Mouse (Mus musculus): Measurements from ENCODE around the gene Iffo1. TPM values are rescaled to one million over a fixed set of nuclear protein-coding genes. Genes with fewer than 3 reads are reported as not detected.

Iffo1 gene
- 7.0 and 10.3 TPM in 2 replicates for polyA plus RNA-seq (2014; fragmentation: Nextera tagmentation; extraction: Ambion mirVana)

GRCm38 (mm10) chr6:125145001-125145400 is at the start of gene Iffo1:
TSS of gene Iffo1 (plus strand) at chr6:125145241.
- WGBS: under 1% methylated on average over 16 of the region's 16 CpGs
- DNase-seq (ENCODE audit: low spot score) (peak; percentile 93), ATAC-seq (replicated peaks; ENCODE audit: insufficient number of reproducible peaks, low FRiP score, low TSS enrichment, low read depth) (peak; percentile 93)
- peak within 1 kb of the TSS; percentile 82 for H3K27ac ChIP-seq (replicated peaks; ENCODE audit: low read depth, low read length)
- H3K9ac ChIP-seq (replicated peaks; ENCODE audit: low read length): peak within 1 kb of the TSS; percentile 79
- no peaks in the 10 kb centered on the region for H3K27me3 ChIP-seq (ENCODE audit: control insufficient read depth, insufficient read depth, low read length)
- H3K4me1 ChIP-seq (ENCODE audit: control insufficient read depth, insufficient read depth, low read length): no peaks in the 10 kb centered on the region; the same call in 1 of the 2 replicates
- peaks cover 6% of the 10 kb centered on the region; the same call in 1 of the 2 replicates for H3K36me3 ChIP-seq (replicated peaks; ENCODE audit: control insufficient read depth, insufficient read depth, low read depth, low read length)
- H3K9me3 ChIP-seq (replicated peaks; ENCODE audit: control insufficient read depth, low read length): no peaks in the 10 kb centered on the region
- peak within 1 kb of the TSS; percentile 76 for H3K4me3 ChIP-seq (ENCODE audit: low read depth, low read length)
- H3K4me2 ChIP-seq (ENCODE audit: low read depth, low read length): peak within 1 kb of the TSS; percentile 86

GRCm38 (mm10) chr6:125095391-125096278 is 49.4 kb upstream of the Iffo1 start, which contains the start of gene Chd4:
TSS of gene Chd4 (plus strand) at chr6:125095981.
- Histone ChIP-seq H3K36me3 (replicated peaks; ENCODE audit: control insufficient read depth, insufficient read depth, low read depth, low read length) (peaks cover 6% of the 10 kb centered on the region), H3K9ac (replicated peaks; ENCODE audit: low read length) (peak within 1 kb of the TSS; percentile 88), H3K27me3 (ENCODE audit: control insufficient read depth, insufficient read depth, low read length) (no peaks in the 10 kb centered on the region), H3K4me2 (ENCODE audit: low read depth, low read length) (peak within 1 kb of the TSS; percentile 89), H3K4me3 (ENCODE audit: low read depth, low read length) (peak within 1 kb of the TSS; percentile 95), H3K9me3 (replicated peaks; ENCODE audit: control insufficient read depth, low read length) (no peaks in the 10 kb centered on the region), H3K4me1 (ENCODE audit: control insufficient read depth, insufficient read depth, low read length) (peaks cover 16% of the 10 kb centered on the region), H3K27ac (replicated peaks; ENCODE audit: low read depth, low read length) (peak within 1 kb of the TSS; percentile 95)
- WGBS: 2% methylated on average over 42 of the region's 45 CpGs
- DNase-seq (ENCODE audit: low spot score) (peak; percentile 93), ATAC-seq (replicated peaks; ENCODE audit: insufficient number of reproducible peaks, low FRiP score, low TSS enrichment, low read depth) (peak; percentile 65)

GRCm38 (mm10) chr6:125096279-125096596 is 48.8 kb upstream of the Iffo1 start:
- Histone ChIP-seq H3K4me2 (ENCODE audit: low read depth, low read length) (peak overlapping the region; percentile 89), H3K27me3 (ENCODE audit: control insufficient read depth, insufficient read depth, low read length) (no peaks in the 10 kb centered on the region), H3K4me3 (ENCODE audit: low read depth, low read length) (peak overlapping the region; percentile 95), H3K36me3 (replicated peaks; ENCODE audit: control insufficient read depth, insufficient read depth, low read depth, low read length) (peaks cover 9% of the 10 kb centered on the region), H3K9ac (replicated peaks; ENCODE audit: low read length) (peak overlapping the region; percentile 88), H3K4me1 (ENCODE audit: control insufficient read depth, insufficient read depth, low read length) (peaks cover 16% of the 10 kb centered on the region), H3K27ac (replicated peaks; ENCODE audit: low read depth, low read length) (peak overlapping the region; percentile 95), H3K9me3 (replicated peaks; ENCODE audit: control insufficient read depth, low read length) (no peaks in the 10 kb centered on the region)
- ATAC-seq (replicated peaks; ENCODE audit: insufficient number of reproducible peaks, low FRiP score, low TSS enrichment, low read depth) (no peak; the same call in 1 of the 2 replicates), DNase-seq (ENCODE audit: low spot score) (no peak)
- 0% methylated on average over 24 of the region's 32 CpGs for WGBS

GRCm38 (mm10) chr6:125096597-125097345 is 48.3 kb upstream of the Iffo1 start:
- Histone ChIP-seq H3K36me3 (replicated peaks; ENCODE audit: control insufficient read depth, insufficient read depth, low read depth, low read length) (peaks cover 13% of the 10 kb centered on the region), H3K9me3 (replicated peaks; ENCODE audit: control insufficient read depth, low read length) (no peaks in the 10 kb centered on the region), H3K4me2 (ENCODE audit: low read depth, low read length) (peak overlapping the region; percentile 89), H3K27me3 (ENCODE audit: control insufficient read depth, insufficient read depth, low read length) (no peaks in the 10 kb centered on the region), H3K9ac (replicated peaks; ENCODE audit: low read length) (peak overlapping the region; percentile 88), H3K4me1 (ENCODE audit: control insufficient read depth, insufficient read depth, low read length) (peaks cover 16% of the 10 kb centered on the region), H3K4me3 (ENCODE audit: low read depth, low read length) (peak overlapping the region; percentile 95), H3K27ac (replicated peaks; ENCODE audit: low read depth, low read length) (peak overlapping the region; percentile 95)
- 0% methylated on average over 31 of the region's 44 CpGs for WGBS
- ATAC-seq (replicated peaks; ENCODE audit: insufficient number of reproducible peaks, low FRiP score, low TSS enrichment, low read depth) (peak; percentile 53), DNase-seq (ENCODE audit: low spot score) (peak; percentile 70)

DNA sequence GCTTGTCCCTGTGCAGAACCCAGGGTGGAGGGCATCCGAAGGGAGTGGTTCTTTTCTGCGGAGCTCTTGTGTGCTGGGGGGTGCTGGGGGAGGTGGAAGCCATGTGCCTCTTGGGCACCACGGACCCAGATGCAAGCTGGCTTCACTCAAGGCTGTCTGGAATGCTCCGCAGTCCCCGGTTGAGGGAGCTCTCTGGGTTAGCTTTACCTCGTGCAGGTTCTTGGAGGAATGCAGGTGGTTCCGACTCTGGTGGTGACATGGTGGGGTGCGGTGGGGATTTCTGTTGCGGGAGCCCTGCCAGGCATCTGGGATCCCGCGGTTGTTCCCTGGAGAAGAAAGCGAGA is 47.7 kb upstream of the Iffo1 start:
- peaks cover 16% of the 10 kb centered on the region for H3K4me1 ChIP-seq (ENCODE audit: control insufficient read depth, insufficient read depth, low read length)

GRCm38 (mm10) chr6:125097951-125098350 is 47.1 kb upstream of the Iffo1 start:
- Histone ChIP-seq H3K27ac (replicated peaks; ENCODE audit: low read depth, low read length) (no peak overlapping the region), H3K27me3 (ENCODE audit: control insufficient read depth, insufficient read depth, low read length) (no peaks in the 10 kb centered on the region), H3K36me3 (replicated peaks; ENCODE audit: control insufficient read depth, insufficient read depth, low read depth, low read length) (peaks cover 22% of the 10 kb centered on the region), H3K4me3 (ENCODE audit: low read depth, low read length) (peak overlapping the region; percentile 95), H3K9ac (replicated peaks; ENCODE audit: low read length) (peak overlapping the region; percentile 88), H3K4me1 (ENCODE audit: control insufficient read depth, insufficient read depth, low read length) (peaks cover 16% of the 10 kb centered on the region), H3K9me3 (replicated peaks; ENCODE audit: control insufficient read depth, low read length) (no peaks in the 10 kb centered on the region), H3K4me2 (ENCODE audit: low read depth, low read length) (peak overlapping the region; percentile 89)
- 65% methylated on average over 8 of the region's 8 CpGs for WGBS
- ATAC-seq (replicated peaks; ENCODE audit: insufficient number of reproducible peaks, low FRiP score, low TSS enrichment, low read depth) (no peak), DNase-seq (ENCODE audit: low spot score) (no peak)

More for the DNA sequence above, 47.7 kb upstream of the Iffo1 start:
- Histone ChIP-seq H3K9me3 (replicated peaks; ENCODE audit: control insufficient read depth, low read length) (no peaks in the 10 kb centered on the region), H3K9ac (replicated peaks; ENCODE audit: low read length) (peak overlapping the region; percentile 88), H3K27ac (replicated peaks; ENCODE audit: low read depth, low read length) (peak overlapping the region; percentile 95; the same call in 1 of the 2 replicates), H3K4me3 (ENCODE audit: low read depth, low read length) (peak overlapping the region; percentile 95), H3K4me2 (ENCODE audit: low read depth, low read length) (peak overlapping the region; percentile 89), H3K27me3 (ENCODE audit: control insufficient read depth, insufficient read depth, low read length) (no peaks in the 10 kb centered on the region), H3K36me3 (replicated peaks; ENCODE audit: control insufficient read depth, insufficient read depth, low read depth, low read length) (peaks cover 18% of the 10 kb centered on the region)
- DNase-seq (ENCODE audit: low spot score) (no peak), ATAC-seq (replicated peaks; ENCODE audit: insufficient number of reproducible peaks, low FRiP score, low TSS enrichment, low read depth) (peak; percentile 2; the same call in 1 of the 2 replicates)
- WGBS: under 1% methylated on average over 12 of the region's 12 CpGs

DNA sequence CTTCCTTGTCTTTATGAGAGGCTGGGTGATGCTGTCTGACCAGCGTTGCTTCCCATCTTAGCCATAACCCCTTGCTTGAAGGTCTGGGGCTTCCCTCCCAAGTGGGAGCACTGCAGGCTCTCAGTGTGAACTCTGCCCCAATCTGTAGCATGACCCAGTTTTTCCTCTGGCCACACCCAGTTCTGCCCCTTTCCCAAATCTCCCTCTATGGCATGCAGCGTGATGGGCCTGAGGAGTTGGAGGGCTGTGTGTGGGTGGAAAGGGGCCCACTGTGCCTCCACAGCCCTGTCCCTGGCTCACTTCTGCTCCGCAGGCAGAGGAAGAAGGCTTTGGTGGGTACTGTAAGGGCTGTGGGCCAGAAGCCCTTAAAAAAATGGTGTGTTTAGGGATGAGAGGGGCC is 46.5 kb upstream of the Iffo1 start:
- no peaks in the 10 kb centered on the region for H3K27me3 ChIP-seq (ENCODE audit: control insufficient read depth, insufficient read depth, low read length)
- peak overlapping the region; percentile 89 for H3K4me2 ChIP-seq (ENCODE audit: low read depth, low read length)
- H3K36me3 ChIP-seq (replicated peaks; ENCODE audit: control insufficient read depth, insufficient read depth, low read depth, low read length): peaks cover 25% of the 10 kb centered on the region
- peak overlapping the region; percentile 95 for H3K4me3 ChIP-seq (ENCODE audit: low read depth, low read length)
- no peak overlapping the region for H3K27ac ChIP-seq (replicated peaks; ENCODE audit: low read depth, low read length)
- H3K9me3 ChIP-seq (replicated peaks; ENCODE audit: control insufficient read depth, low read length): no peaks in the 10 kb centered on the region
- no peak for DNase-seq (ENCODE audit: low spot score)
- H3K9ac ChIP-seq (replicated peaks; ENCODE audit: low read length): peak overlapping the region; percentile 88
- no peak for ATAC-seq (replicated peaks; ENCODE audit: insufficient number of reproducible peaks, low FRiP score, low TSS enrichment, low read depth)
- 65% methylated on average over 3 of the region's 3 CpGs for WGBS
- peaks cover 16% of the 10 kb centered on the region for H3K4me1 ChIP-seq (ENCODE audit: control insufficient read depth, insufficient read depth, low read length)
